Mouse (Mus musculus) hindbrain, postnatal 0 days (tissue): Measurements from ENCODE around the gene Ahctf1. TPM values are rescaled to one million over a fixed set of nuclear protein-coding genes. Genes with fewer than 3 reads are reported as not detected.
A peak's percentile ranks its signal among the peaks of the same experiment; 100 is the strongest.

Experiments
- ATAC-seq: fragments of 200-750 bp; cut with Nextera tagmentation; 2 replicates; pipeline ENCODE4 v1.8.0; 2017; ENCODE audit warnings: mild to moderate bottlenecking, moderate TSS enrichment, moderate library complexity
- DNase-seq: peaks from one replicate; pipeline ENCODE4 v3.0.0-alpha.2; 2015; ENCODE audit warnings: low spot score
- H3K27ac ChIP-seq: fragments of 300-500 bp; sonication (generic); 2 replicates; pipeline ENCODE4 v1.5.1; 2014; ENCODE audit warnings: mild to moderate bottlenecking
- H3K27me3 ChIP-seq: fragments of 300-500 bp; sonication (generic); 2 replicates; pipeline ENCODE4 v1.6.1; 2014; ENCODE audit warnings: low read length, mixed read lengths; ENCODE audit not compliant: insufficient read depth
- H3K36me3 ChIP-seq: fragments of 300-500 bp; sonication (generic); 2 replicates; pipeline ENCODE4 v1.6.1; 2014; ENCODE audit warnings: low read length, mixed read lengths; ENCODE audit not compliant: insufficient read depth
- H3K4me1 ChIP-seq: fragments of 300-500 bp; sonication (generic); 2 replicates; pipeline ENCODE4 v1.6.1; 2014; ENCODE audit warnings: antibody characterized with exemption, low read length, mixed read lengths; ENCODE audit not compliant: insufficient read depth
- H3K4me2 ChIP-seq: fragments of 300-500 bp; sonication (generic); 2 replicates; pipeline ENCODE4 v1.6.1; 2014; ENCODE audit warnings: low read depth, mild to moderate bottlenecking, low read length, moderate library complexity, mixed read lengths
- H3K4me3 ChIP-seq: fragments of 300-500 bp; sonication (generic); 2 replicates; pipeline ENCODE4 v1.5.1; 2014; ENCODE audit warnings: low read length
- H3K9ac ChIP-seq: fragments of 300-500 bp; sonication (generic); replicated peaks from 2 replicates; pipeline ENCODE4 v1.6.1; 2014; ENCODE audit warnings: mild to moderate bottlenecking, low read length, moderate library complexity, mixed read lengths
- H3K9me3 ChIP-seq: fragments of 300-500 bp; sonication (generic); 2 replicates; pipeline ENCODE4 v1.6.1; 2016; ENCODE audit warnings: low read length, mixed read lengths
- CTCF ChIP-seq: IDR thresholded peaks from 2 replicates; pipeline ENCODE4 v1.5.1; 2016; ENCODE audit warnings: antibody characterized with exemption, control low read depth, low read depth
- WGBS: fragments of 180-500 bp; shearing (Covaris S2); extraction: QIAGEN DNeasy Blood & Tissue Kit; methylation state at CpG from one replicate; pipeline ENCODE4 v1.1.7; 2014; 5-methylcytosine and 5-hydroxymethylcytosine counted together
- polyA plus RNA-seq: library from polyadenylated mRNA; unstranded; fragments of >200 nt; fragmentation: Nextera tagmentation; extraction: Ambion mirVana; gene quantifications from 2 replicates; pipeline ENCODE4 v1.2.1, GENCODE M21; 2015
- total RNA-seq: library from RNA; depleted of rRNA; stranded (reverse); fragments of >200 nt; gene quantifications from 2 replicates; pipeline ENCODE4 v1.2.3, GENCODE M21; 2014

Gene Ahctf1
- total and polyA plus RNA-seq, 2 experiments from 2014 or later: 9.6 to 18.5 TPM

DNA sequence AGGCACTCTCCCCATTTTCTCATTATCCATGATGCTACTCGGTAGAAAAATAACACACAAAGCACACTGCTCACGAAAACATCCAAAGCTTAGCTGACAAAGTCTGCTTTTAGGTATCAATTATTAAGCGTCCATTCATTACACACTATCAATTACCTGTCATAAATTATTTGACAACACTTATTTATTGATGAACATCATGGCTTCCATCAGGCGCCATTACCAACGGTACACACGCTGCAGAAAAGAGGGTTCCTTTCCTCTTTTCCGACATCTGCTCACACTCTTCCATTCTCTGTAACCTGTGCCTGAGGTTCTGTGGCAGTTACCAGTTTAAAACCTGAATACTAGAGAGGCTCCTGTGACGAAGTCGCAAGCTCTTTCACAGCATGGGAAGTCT, 58.3 kb downstream of the Ahctf1 start, which contains the start of gene Kif28:
Gene Kif28, minus strand, starts transcription at position 101 of the 400 bp plus-strand sequence.
- WGBS: 95% methylated on average over 9 of the region's 9 CpGs

DNA sequence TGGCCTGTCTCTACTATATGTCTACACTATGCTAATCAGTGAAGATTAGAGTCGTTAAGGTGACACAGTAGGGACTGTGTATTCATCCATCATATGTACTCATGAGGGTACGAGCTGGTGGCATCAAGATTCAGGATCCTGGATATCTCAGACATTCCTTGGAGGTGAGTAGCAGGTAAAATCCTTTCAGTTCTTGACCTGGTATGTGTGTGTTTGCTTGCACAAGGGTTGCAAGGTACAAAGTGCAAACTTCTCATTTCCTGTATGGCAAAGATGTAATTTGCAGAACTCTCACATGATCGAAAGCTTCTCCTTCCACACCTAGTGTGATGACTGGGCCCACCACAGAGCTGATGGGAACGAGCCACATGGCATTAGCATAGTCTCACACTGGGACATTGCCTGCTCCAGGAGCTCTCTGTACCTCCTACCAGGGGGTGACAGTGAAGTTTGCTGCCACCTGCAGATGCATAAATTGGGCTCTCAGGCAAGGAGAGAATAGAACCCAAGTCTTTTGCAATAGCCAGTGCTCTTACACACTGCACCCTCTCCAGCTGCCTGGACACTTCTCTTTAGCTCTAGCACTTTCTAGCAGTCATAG, 59.8 kb downstream of the Ahctf1 start:
- whole genome bisulfite sequencing: 82% methylated on average over 4 of the region's 4 CpGs
- Histone ChIP-seq H3K36me3 (peaks cover 39% of the 10 kb centered on the region), H3K27me3 (no peaks in the 10 kb centered on the region), H3K27ac (no peak overlapping the region), H3K9ac (no peak overlapping the region), H3K4me1 (no peaks in the 10 kb centered on the region), H3K4me3 (no peak overlapping the region), H3K9me3 (no peaks in the 10 kb centered on the region), H3K4me2 (no peak overlapping the region)
- ATAC-seq: no peak
- DNase-seq: no peak
- 0 out of 2 replicates have a peak, but pooled peaks have one; percentile 2 for TF ChIP-seq CTCF

More for the DNA sequence above, 58.3 kb downstream of the Ahctf1 start, which contains the start of gene Kif28:
- ATAC-seq: no peak
- no peak for DNase-seq
- Histone ChIP-seq H3K27ac (no peak within 1 kb of the TSS), H3K9ac (no peak within 1 kb of the TSS), H3K36me3 (peaks cover 43% of the 10 kb centered on the region), H3K9me3 (no peaks in the 10 kb centered on the region), H3K27me3 (no peaks in the 10 kb centered on the region), H3K4me3 (no peak within 1 kb of the TSS), H3K4me2 (no peak within 1 kb of the TSS), H3K4me1 (no peaks in the 10 kb centered on the region)
- TF ChIP-seq CTCF: no peak

DNA sequence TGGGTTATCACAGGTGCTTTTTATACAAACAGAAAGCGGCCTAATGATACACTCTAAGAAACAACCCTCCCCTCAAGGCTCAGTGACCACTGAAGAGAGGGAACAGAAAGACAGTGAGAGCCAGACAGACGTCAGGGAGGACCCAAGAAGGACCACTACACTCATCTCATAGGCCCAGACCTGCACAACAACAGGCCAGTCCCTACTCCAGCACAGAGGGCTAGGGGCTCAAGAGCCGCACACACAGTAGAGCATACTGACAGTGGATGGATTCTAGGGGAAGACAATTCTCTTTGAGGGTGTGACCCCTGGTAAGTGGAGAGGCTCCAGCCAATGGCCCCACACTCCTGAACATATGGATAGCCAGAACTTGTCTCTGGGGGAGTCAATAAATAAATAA, 67.0 kb downstream of the Ahctf1 start:
- DNase-seq: no peak
- no peak for ATAC-seq
- Histone ChIP-seq H3K4me1 (no peaks in the 10 kb centered on the region), H3K9me3 (no peaks in the 10 kb centered on the region), H3K9ac (no peak overlapping the region), H3K36me3 (no peaks in the 10 kb centered on the region), H3K4me3 (no peak overlapping the region), H3K27ac (no peak overlapping the region), H3K27me3 (no peaks in the 10 kb centered on the region), H3K4me2 (no peak overlapping the region)
- TF ChIP-seq CTCF: no peak
- 88% methylated on average over 3 of the region's 3 CpGs for WGBS

DNA sequence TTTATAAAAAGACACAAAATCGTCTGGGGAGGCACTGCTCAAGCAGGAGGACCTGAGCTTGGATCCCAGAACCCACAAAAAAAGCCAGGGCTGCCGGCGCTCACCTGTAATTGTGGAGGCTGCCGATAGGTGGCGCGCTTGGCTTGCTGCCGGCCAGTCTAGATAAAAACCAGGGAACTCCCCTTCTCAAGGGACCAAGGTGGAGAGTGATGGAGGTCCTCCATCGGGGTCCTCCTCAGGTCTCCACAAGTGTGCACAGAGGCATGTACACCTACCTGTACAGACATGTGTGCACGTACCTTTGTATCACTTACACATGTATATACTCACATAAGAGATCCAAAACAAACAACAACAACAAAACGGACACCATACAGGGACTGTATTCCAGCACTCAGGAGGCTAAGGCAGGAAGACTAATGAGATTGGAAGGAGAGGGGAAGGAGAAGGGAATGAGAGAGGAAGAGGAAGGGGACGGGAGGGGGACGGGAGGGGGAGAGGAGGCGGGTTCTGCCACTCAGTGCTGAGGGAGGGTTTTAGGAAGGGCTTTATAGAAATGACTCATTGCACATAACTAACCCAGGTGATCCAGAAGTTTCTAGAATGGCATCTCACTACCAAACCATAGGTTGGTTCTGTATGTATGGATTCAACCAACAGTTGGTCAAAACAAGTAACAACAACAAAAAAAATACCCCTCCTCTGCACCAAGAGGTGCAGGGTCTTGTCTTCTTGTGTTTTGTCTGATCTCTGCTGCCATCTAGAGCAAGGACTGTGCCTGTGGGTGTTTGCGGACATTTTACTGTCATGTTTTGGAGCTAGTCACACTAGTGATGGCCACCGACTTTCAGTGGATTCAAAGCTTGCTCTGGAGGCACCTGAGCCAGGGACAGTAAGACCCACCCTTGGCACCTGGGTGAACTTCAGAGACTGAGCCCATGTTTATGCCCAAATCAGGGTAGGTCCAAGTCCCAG, 68.7 kb downstream of the Ahctf1 start:
- 40% methylated on average over 15 of the region's 15 CpGs for WGBS
- DNase-seq: peak; percentile 55

DNA sequence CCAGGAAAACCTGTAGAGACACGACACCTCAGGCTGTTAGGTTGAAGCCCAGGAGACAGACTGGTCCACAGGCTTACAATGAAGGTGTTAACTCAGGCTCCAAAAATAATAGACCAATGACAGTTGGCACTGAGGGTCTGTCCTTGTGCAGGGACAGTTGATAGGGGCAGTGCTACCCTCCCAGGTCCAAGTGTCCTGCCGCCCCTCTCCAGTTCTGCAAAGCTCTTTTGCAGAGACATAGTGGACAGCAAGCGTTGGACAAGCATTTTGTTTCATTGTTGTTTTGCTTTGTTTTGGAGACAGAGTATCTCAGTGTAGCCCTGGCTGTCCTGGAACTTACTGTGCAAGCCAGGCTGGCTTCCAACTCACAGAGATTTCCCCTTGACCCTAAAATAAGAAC, 72.1 kb downstream of the Ahctf1 start:
- DNase-seq (no peak), ATAC-seq (no peak)
- Histone ChIP-seq H3K9me3 (no peaks in the 10 kb centered on the region), H3K4me2 (no peak overlapping the region), H3K27me3 (no peaks in the 10 kb centered on the region), H3K36me3 (no peaks in the 10 kb centered on the region), H3K4me3 (no peak overlapping the region), H3K9ac (no peak overlapping the region), H3K27ac (no peak overlapping the region), H3K4me1 (no peaks in the 10 kb centered on the region)
- 83% methylated on average over 3 of the region's 3 CpGs for WGBS
- no peak for TF ChIP-seq CTCF

More for the DNA sequence above, 68.7 kb downstream of the Ahctf1 start:
- H3K27me3 ChIP-seq: no peaks in the 10 kb centered on the region
- H3K4me2 ChIP-seq: no peak overlapping the region
- H3K27ac ChIP-seq: no peak overlapping the region
- no peaks in the 10 kb centered on the region for H3K9me3 ChIP-seq
- H3K4me3 ChIP-seq: no peak overlapping the region
- H3K9ac ChIP-seq: no peak overlapping the region
- ATAC-seq: peak; percentile 61; the same call in 1 of the 2 replicates
- peak; percentile 73 for TF ChIP-seq CTCF
- H3K4me1 ChIP-seq: no peaks in the 10 kb centered on the region
- no peaks in the 10 kb centered on the region for H3K36me3 ChIP-seq

DNA sequence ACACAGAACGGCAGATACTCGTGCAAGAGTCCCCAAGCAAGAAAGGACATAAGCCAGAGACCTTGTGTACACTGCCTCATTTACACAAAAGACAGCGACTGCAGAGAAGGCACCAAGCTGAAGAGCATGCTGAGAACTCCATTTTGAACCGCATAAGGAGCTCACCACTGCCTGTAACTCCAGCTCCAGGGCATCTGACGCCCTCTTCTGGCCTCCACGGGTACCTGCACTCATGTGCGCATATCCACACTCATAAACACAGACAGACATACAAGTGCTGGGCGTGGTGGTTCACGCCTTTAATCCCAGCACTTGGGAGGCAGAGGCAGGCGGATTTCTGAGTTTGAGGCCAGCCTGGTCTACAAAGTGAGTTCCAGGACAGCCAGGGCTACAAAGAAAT, 74.8 kb downstream of the Ahctf1 start:
- H3K9me3 ChIP-seq: no peaks in the 10 kb centered on the region
- no peak overlapping the region for H3K9ac ChIP-seq
- DNase-seq (no peak), ATAC-seq (no peak)
- H3K27me3 ChIP-seq: no peaks in the 10 kb centered on the region
- 89% methylated on average over 10 of the region's 10 CpGs for WGBS
- no peaks in the 10 kb centered on the region for H3K4me1 ChIP-seq
- TF ChIP-seq CTCF: no peak
- no peak overlapping the region for H3K4me3 ChIP-seq
- no peaks in the 10 kb centered on the region for H3K36me3 ChIP-seq
- no peak overlapping the region for H3K27ac ChIP-seq
- H3K4me2 ChIP-seq: no peak overlapping the region
